Mouse (Mus musculus): ENCODE measurements around the gene Znrf3.

Gene Znrf3

GRCm38 (mm10) chr11:5269846-5270461, 174.7 kb downstream of the Znrf3 start:
- DNase-seq (ENCODE audit: low spot score) = no peak

- no peak for DNase-seq (ENCODE audit: low spot score)
Observed at GRCm38 (mm10) chr11:5265764-5266163, 178.9 kb downstream of the Znrf3 start.

DNA sequence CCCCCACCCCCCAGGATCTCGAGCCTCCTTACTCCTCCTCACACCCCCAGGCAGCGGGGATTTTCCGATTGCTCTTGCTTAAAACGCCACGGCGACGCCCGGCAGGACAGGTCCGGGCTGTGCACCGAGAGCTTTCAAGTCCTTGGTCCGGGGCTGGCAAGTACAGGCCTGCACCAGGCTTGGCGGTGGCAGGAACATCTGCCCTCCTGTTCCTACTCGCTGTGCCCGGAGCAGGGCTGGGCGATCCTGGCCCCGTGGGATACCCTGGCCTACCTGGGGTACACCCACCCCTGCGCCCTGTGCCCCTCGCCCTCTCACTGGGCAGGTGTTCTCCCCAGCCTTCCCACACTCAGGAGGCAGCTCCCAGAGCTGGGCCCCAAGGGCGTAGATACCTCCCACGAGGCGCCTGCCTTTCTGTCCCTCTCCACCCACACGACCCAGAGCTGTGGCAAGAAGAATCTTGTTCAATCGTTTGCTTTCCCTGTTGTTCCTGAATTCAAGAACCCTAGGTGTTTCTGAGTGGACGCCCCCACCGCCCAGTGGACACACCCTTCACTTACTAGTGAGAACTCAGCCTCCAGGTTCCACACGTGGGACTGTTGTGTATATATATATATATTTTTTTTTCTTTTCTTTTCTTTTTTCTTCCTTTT, 181.4 kb downstream of the Znrf3 start:
- DNase-seq (ENCODE audit: low spot score) = no peak

GRCm38 (mm10) chr11:5261508-5262392, 182.9 kb downstream of the Znrf3 start, which contains the start of gene Kremen1:
Gene Kremen1, minus strand, starts transcription at chr11:5261558.
- peak; percentile 85 for DNase-seq (ENCODE audit: low spot score)

- DNase-seq (ENCODE audit: low spot score) = no peak
Observed at GRCm38 (mm10) chr11:5260942-5261459, 183.6 kb downstream of the Znrf3 start.

GRCm38 (mm10) chr11:5259944-5260598, 184.6 kb downstream of the Znrf3 start:
- no peak for DNase-seq (ENCODE audit: low spot score)

GRCm38 (mm10) chr11:5258036-5258435, 186.6 kb downstream of the Znrf3 start:
- DNase-seq (ENCODE audit: low spot score) = no peak

- no peak for DNase-seq (ENCODE audit: low spot score)
Observed at GRCm38 (mm10) chr11:5257151-5257862, 187.3 kb downstream of the Znrf3 start.

GRCm38 (mm10) chr11:5255509-5256014, 189.1 kb downstream of the Znrf3 start:
- no peak for DNase-seq (ENCODE audit: low spot score)

DNA sequence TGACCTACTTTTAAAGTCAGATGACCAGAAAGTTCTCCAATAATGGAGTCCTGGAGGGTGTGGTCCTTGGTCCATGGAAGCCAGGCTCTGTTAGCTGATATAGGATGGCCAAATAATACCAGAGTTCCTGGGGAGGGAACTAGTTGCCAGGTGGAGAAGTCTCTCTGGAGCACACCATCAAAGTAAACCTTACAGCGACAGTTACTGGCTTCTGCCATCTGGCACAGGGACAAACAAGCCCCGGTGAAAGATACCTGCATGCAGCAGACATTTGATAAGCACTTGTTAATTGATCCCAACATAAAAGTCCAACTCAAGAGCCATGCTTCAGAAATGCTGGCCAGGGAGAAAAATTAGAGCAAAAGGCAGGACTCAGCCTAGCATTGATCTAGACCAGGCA, 190.6 kb downstream of the Znrf3 start:
- no peak for DNase-seq (ENCODE audit: low spot score)

- no peak for DNase-seq (ENCODE audit: low spot score)
Observed at GRCm38 (mm10) chr11:5253528-5253927, 191.1 kb downstream of the Znrf3 start.

DNA sequence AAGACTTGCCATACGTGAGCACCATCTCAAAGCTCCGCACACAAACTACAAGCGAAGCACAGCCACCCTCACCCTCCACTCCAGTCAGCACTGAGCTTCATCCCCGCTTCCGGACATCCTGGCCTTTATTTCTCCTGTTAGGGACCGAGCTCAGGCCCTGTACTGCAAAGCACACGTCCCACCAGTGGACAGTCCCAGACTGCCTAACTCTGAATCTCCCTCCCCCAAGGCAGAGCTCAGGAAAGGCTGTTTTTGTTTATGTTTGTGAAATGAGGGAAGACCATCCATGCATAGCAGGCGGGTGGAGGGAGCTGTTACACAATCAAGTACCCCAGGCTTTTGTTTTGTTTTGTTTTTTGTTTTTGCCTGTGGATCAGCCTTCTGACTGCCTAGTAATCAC, 191.9 kb downstream of the Znrf3 start:
- DNase-seq (ENCODE audit: low spot score) = no peak

DNA sequence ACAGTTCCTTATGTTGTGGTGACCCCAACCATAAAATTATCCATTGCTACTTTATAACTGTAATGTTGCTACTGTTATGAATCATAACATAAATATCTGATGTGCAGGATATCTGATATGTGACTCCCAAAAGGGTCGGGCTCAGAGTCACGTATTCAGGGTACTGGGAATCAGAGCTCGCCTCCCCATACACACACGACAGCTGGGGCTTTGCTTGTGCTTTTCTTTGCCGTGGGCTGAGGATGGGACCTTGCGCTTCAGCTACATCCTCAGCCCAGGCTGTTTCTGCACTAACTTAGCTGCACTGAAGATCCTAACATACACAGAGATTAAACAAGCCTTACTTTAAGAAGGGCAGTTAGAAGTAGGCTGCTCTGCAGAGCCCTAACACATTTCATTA, 193.5 kb downstream of the Znrf3 start:
- DNase-seq (ENCODE audit: low spot score) = no peak

DNA sequence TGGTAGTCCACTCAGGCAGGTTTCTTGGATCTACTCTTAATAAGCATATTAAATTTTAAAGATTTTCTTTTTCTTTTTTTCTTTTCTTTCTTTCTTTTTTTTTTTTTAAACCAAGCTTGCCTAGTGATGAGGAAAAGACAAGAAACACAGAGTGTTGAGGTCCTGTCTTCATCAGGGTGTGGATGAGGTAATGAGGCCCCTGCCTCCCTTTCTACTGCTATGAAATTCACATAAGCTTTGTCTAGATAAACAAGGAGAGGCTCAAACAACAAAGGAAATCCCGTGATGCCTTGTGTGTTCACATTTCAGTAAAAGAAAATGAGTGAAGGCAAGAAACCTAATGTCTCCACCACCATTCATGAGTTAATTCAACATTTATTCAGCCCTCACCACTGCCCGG, 196.4 kb downstream of the Znrf3 start:
- no peak for DNase-seq (ENCODE audit: low spot score)

GRCm38 (mm10) chr11:5245431-5245830, 199.2 kb downstream of the Znrf3 start:
- no peak for DNase-seq (ENCODE audit: low spot score)

DNA sequence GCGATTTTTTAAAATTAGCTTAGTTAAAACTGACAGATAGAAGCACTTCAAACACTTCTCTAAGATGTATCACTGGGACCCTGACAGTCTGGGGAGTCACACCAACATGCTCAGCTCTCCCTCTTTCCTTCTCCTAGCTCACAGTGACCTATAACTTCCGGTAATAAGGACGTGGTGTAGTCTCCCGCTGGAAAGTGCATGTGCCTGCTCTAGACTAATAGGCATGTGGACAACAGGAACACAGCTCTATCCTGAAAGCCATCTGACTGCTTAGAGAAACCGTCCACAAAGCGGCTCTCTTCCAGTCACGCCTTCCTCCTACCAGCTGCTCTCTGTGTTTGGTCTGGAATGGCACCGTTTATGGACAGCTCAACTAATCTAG, 199.9 kb downstream of the Znrf3 start:
- DNase-seq (ENCODE audit: low spot score) = no peak

GRCm38 (mm10) chr11:5243812-5244748, 200.6 kb downstream of the Znrf3 start:
- no peak for DNase-seq (ENCODE audit: low spot score)

DNA sequence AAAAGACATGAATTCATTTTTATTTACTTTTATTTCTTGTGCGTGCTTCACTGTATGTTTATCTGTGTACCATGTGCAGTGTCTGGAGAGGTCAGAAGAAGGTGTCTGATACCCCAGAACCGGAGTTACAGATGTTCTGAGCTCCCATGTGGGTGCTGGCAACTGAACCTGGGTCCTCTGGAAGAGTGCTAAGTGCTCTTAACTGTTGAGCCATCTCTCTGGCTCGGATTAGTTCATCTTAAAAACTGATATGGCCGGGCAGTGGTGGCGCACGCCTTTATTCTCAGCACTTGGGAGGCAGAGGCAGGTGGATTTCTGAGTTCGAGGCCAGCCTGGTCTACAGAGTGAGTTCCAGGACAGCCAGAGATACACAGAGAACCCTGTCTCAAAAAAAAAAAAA, 201.4 kb downstream of the Znrf3 start:
- no peak for DNase-seq (ENCODE audit: low spot score)

DNA sequence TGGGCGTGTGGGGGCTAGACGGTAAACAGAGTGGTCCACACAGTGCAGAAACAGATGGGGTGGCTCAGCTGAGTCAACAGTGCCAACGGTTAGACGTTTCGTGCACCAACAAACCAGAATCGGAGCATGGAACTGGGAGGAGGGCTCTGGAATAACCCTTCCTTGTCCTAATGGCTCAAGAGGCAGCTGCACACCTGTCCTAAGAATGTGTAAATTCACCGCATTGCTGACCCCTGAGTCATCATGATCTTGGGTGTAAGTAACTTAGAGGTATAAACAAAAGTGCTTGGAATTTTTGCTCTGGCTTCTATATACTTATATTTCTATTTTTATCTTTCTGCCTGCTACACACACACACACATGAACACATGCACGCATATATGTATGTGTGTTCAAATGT, 202.5 kb downstream of the Znrf3 start:
- no peak for DNase-seq (ENCODE audit: low spot score)

Measured in c-Kit-positive CD71-positive TER-119-positive erythroid progenitor cells, embryonic 14.5 days (primary cell).